Mouse (Mus musculus) midbrain, embryonic 16.5 days (tissue): ENCODE measurements at regions not wholly inside any gene's neighbourhood (a gene's known extent, or its start where the extent isn't known, plus 50 kb on each side); places are given as distances from the start of the nearest gene placed in this dataset.

Source experiments
- ATAC-seq: fragments of 200-750 bp; cut with Nextera tagmentation; 2 replicates; pipeline ENCODE4 v1.8.0; 2017; ENCODE audit warnings: moderate TSS enrichment
- H3K27ac ChIP-seq: fragments of 300-500 bp; sonication (generic); 2 replicates; pipeline ENCODE4 v1.5.1; 2014; ENCODE audit warnings: mild to moderate bottlenecking, low read length, mixed read lengths
- H3K27me3 ChIP-seq: fragments of 300-500 bp; sonication (generic); 2 replicates; pipeline ENCODE4 v1.6.1; 2014; ENCODE audit warnings: low read depth, low read length, mixed read lengths; ENCODE audit not compliant: control insufficient read depth, insufficient read depth
- H3K36me3 ChIP-seq: fragments of 300-500 bp; sonication (generic); 2 replicates; pipeline ENCODE4 v1.6.1; 2014; ENCODE audit warnings: mild to moderate bottlenecking, low read length, moderate library complexity, mixed read lengths; ENCODE audit not compliant: control insufficient read depth, insufficient read depth
- H3K4me1 ChIP-seq: fragments of 300-500 bp; sonication (generic); 2 replicates; pipeline ENCODE4 v1.6.1; 2014; ENCODE audit warnings: mild to moderate bottlenecking, low read length, mixed read lengths; ENCODE audit not compliant: control insufficient read depth, insufficient read depth
- H3K4me2 ChIP-seq: fragments of 300-500 bp; sonication (generic); 2 replicates; pipeline ENCODE4 v1.6.1; 2014; ENCODE audit warnings: mild to moderate bottlenecking, low read length, mixed read lengths
- H3K4me3 ChIP-seq: fragments of 300-500 bp; sonication (generic); 2 replicates; pipeline ENCODE4 v1.5.1; 2014; ENCODE audit warnings: low read depth, mild to moderate bottlenecking, low read length, moderate library complexity, mixed read lengths
- H3K9ac ChIP-seq: fragments of 300-500 bp; sonication (generic); 2 replicates; pipeline ENCODE4 v1.6.1; 2014; ENCODE audit warnings: low read depth, low read length, mixed read lengths
- H3K9me3 ChIP-seq: fragments of 300-500 bp; sonication (generic); replicated peaks from 2 replicates; pipeline ENCODE4 v1.6.1; 2014; ENCODE audit warnings: mild to moderate bottlenecking, low read length, mixed read lengths; ENCODE audit not compliant: control insufficient read depth, poor library complexity, severe bottlenecking
- WGBS: fragments of 180-500 bp; shearing (Covaris S2); extraction: QIAGEN DNeasy Blood & Tissue Kit; methylation state at CpG from one replicate; pipeline ENCODE4 v1.1.7; 2014; 5-methylcytosine and 5-hydroxymethylcytosine counted together

- H3K9me3 ChIP-seq: no peaks in the 10 kb centered on the region
- H3K4me1 ChIP-seq: no peaks in the 10 kb centered on the region
- no peak overlapping the region for H3K4me2 ChIP-seq
- H3K27ac ChIP-seq: no peak overlapping the region
- 85% methylated on average over 14 of the region's 14 CpGs for WGBS
- ATAC-seq: no peak
- no peaks in the 10 kb centered on the region for H3K27me3 ChIP-seq
- no peak overlapping the region for H3K4me3 ChIP-seq
- H3K9ac ChIP-seq: no peak overlapping the region
- no peaks in the 10 kb centered on the region for H3K36me3 ChIP-seq
These were observed 146.0 kb downstream of the Mtx3 start for GRCm38 (mm10) chr13:92990316-92991206.
